Mouse (Mus musculus) lung, postnatal 10 days (tissue): Measurements from ENCODE around the gene Map3k1.

Experiments
- DNase-seq: peaks from one replicate; pipeline ENCODE4 v3.0.0; 2021

The Map3k1 gene

DNA sequence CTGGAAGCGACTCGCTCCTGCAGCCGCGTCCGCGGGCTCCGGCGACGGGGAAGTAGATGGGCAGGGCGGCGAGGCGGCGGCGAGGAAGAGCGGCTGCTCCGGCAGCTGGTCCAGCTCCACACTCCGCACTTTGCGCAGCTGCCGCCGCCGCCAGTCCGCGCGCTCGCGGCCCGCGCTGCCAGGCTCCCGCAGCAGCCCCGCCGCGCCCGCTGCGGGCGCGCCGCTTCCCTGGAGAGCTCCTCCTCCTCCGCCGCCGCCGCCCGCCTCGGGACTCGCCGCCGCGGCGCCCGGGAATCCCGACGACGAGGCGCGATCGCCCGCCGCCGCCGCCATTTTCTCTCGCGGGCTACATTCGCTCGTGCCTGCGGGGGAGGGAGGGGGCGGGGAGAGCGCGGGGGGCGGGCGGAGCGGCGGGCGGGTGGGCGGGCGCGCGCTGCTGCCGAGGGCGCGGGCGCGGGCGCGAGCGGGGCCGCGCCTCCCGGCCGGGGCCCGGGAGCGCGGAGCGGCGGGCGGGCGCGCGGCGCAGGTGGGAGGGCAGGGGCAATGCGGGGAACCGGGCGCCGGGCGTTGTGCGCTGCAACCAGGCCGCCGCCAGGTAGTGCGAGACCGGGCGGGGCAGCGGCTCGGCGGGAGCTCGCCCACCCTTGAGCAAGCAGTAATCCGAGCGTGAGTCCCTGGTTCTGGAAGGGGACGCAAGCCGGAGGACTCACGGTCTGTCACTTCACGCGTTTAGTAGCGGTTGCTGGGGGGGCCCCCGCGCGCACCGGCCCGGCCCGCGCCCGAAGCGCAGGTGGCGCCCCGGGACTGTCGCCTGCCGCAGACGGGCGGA is at the start of gene Map3k1:
Gene Map3k1, minus strand, starts transcription at position 357 of the 829 bp plus-strand sequence.
- peak; percentile 76 for DNase-seq

DNA sequence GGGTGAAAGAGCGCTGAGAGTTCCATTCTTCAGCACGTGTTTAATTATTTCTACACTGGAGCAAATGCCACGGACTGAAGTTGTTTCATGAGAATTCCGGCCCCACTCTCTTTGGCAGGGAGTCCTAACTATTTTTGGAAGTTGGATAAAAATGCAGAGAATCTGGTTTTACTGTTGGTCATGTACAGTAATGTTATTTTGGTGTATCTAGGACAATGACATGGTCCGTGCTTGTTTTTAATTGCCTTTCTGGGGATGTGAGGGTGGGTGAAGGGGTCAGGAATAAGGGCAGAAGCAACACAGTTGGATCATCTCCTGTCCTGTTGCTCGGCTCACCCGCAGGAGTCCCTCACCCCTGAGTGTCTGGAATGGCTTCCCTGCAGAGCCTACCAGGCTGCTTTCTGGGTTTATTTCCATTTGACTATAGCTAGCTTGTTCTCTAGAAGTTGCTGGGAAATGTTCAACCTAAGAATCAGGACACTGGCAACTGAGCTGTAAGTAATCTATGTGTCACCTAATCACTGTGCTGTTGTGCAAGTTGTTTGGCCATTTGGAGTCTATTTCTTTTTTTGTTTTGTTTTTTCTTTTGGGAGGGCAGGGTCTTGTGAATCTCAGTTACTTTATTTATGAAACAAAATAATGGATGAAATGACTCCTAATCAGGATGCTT is 48.1 kb upstream of the Map3k1 start:
- DNase-seq = peak; percentile 62

DNA sequence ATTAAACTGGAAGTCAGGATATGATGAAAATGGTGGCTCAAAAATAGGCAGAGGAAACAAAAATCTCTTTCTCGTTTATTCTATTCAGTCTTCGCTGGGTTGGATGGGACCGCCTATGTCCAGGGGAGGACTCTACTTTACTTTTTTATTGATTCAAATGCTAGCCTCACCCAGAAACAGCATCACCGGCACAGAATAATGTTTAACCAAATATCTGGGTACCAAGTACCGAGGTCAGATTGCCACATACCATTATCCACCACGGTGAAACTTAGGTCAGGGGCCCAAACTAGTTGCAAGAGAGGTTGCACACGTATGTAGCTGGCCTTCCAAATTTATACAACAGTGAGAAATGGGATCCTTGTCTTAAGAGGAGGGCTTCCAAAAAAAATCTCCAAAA is 47.4 kb upstream of the Map3k1 start:
- DNase-seq = no peak

DNA sequence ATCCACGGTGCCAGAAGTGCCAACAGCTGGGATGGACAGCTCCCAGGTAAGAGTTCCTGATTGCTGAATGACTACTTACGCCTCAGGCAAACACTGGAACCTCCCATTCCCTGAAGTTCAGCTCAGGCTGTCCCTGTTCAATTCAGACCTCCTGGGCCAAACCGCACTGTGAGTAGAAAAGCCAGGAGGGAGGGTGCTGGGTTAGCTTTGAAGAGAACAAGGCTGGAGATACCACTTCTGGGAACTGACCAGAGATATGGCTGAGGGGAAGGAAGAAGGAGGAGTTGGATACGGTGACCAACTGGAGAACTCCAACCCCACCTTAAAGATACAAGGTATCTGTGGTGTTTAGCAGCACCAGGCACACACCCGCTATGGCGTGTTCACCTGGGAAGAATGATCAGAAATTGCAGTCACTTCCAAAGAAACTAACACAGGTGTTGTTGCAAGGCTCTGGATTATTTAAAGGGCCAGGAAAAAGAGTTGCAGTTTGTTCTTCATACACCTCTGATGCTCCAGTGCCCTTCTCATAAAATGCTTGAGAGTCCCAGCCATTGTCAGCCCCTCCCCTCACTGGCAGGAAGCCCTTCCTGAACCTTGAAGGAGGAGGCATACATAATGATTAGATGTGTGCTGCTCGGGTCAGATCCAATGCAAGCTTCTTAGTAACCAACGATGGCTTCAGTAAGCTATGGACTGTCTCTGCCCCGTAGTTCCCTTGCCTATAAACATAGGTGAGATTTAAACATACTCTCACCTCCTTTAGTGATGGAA is 43.8 kb upstream of the Map3k1 start:
- DNase-seq = no peak

DNA sequence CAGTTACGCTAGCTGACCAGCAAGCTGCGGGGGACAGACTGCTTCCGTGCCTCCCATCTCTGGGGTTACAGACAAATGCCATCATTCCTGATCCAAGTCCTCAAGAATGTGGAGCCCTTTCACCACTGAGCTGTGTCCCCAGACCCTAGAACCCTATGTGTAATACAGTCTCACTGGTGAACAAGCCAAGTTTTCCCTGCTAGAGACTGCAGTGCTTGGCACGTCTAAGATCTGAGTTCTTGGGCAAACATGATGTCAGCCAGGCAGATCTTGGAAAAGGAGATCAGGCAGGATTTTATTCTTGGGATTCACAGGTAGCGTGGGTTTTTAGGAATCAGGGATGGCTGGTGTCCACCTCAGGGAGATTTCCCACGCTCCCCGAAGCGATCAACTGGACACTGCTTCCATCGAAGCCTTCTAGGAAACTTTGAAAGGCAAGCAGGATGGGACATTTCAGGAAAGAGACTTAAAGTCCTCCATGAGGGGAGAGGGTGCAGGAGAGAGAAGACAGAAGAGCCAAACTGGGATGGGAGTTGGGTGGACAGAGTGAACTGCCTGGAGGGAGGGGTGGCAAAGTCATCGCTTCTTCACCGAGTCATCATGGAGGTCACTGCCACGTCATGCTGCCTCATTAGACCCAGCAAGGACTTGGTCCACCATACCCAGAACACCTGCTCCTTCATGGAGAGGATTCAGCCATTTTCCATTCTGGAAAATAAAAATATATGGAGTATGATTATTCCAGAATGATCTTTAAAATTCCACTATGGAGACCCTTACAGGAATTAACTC is 41.4 kb upstream of the Map3k1 start:
- no peak for DNase-seq

DNA sequence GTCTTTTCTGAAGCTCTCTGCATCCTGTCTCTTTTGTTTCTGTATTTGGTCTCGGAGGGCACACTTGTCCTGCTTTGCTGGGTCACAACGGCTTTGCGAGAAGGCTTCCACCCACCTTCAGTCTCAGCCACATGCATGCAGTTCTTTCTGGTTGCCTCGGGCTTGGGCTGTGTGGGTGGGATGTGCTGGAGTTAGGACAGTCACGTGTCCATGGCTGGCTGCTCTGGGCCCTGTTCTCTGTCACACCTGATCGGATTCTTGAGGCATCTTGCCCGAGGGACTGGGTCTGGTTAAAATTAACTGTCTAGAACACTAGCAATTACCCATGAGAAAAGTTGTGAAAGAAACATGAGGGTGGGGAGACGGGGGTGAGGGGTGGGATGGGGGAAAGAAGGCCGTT is 36.7 kb upstream of the Map3k1 start:
- no peak for DNase-seq

DNA sequence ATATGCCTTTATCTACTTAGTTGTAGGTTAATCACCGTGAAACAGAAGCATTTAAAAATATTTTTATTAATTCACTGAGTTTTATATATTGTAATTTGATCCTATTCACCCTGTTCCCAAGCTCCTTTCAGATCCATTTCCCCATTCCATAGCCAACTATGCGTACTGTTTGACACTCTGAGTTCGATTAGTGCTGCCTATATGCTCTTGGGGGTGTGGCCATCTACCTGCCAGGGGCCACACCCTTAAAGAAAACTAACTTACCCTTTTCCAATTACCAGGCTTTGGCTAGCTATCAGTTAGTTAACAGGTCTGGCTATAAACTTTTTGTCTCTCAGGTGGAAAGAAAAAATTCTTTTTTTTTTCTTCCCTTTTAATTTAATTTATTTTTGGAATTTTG is 35.5 kb upstream of the Map3k1 start:
- no peak for DNase-seq

DNA sequence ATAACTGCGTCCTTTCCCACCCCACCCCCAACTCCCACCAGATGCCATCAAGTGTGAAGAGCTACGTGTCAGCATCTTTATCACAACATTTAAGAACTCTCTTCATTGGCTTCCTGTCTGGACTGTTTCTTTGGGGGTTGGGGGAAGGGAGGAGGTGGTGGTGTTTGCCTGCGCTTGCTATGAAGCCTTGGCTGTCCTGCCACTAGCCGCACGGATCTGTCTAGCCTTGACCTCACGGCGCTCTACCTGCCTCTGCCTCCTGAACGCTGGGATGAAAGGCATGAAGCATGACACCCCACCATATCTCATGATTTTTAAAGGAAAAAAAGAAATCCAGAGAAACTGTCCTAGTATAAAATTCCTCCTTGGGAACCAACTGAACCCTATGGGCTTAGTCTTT is 27.0 kb upstream of the Map3k1 start:
- no peak for DNase-seq

DNA sequence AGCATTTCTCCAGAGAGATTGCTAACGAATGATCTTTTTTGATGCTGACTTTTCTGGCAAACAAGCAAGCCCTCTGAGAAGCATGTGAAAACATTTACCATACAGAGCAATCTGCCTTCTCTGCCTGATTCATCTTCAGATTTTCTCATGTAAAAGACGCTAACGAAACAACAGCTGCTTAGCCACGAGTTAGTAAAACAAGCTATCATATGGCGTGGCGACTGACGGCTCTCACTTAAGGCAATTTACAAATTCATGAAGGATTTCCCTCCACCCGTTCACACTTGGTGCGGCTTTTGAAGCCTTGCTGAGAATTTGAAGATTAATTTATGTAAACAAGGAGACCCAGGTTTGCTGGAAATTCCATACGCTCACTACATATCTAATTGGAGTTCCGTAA is 25.8 kb upstream of the Map3k1 start:
- no peak for DNase-seq

DNA sequence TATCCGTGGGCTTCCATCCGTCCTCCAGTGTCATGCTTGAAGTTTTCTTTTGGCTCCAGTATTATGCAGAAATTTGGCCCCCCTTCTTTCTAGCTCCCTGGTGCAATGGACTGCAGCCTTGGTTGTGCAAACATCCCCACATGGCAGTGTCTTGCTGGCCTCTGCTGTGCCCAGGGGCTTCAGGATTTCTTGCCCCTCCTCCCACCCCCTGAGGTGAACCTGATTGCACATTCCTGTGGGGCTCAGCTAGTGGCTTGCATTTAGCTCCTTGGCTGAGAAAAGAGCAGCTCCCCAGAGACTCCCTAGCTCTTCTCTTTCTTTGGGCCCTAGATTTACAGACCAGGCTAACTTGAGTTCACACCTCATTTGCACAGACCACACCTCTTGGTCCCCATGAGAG is 20.7 kb upstream of the Map3k1 start:
- no peak for DNase-seq

DNA sequence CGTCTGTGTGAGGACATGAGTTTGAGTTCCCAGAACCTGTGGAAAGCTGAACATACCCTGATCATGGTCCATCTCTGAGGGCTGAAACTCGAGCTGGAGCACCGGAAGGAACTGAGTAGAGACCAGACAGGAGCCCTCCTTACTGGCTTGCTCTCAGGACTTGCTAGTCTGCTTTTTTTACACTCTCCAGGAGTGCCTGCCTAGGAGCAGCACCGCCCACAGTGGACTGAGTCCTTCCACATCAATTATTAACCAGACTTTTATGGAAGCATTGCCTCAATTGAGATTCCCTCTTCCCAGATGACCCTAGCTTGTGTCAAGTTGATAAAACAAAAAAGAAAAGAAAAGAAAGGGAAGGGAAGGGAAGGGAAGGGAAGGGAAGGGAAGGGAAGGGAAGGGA is 18.7 kb upstream of the Map3k1 start:
- DNase-seq = no peak

DNA sequence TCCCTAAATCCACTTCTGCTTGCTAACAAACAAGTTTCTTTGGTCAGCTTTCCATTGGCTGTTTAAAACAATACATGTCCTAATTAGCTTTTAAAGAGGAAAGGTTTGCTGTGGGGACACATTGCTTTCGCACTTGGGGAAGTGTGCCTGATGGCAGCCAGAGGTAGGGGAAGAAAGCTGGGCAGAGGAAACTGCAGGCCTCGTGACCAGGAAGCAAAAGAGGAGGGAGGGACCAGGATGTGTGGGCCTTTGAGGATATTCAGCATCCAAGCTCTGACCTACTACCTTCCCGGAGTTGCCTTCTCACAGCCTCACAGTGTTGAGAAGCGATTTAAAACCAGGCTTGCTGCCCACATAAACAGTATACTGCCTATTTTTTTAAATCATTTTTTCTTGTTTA is 15.4 kb upstream of the Map3k1 start:
- DNase-seq = no peak

DNA sequence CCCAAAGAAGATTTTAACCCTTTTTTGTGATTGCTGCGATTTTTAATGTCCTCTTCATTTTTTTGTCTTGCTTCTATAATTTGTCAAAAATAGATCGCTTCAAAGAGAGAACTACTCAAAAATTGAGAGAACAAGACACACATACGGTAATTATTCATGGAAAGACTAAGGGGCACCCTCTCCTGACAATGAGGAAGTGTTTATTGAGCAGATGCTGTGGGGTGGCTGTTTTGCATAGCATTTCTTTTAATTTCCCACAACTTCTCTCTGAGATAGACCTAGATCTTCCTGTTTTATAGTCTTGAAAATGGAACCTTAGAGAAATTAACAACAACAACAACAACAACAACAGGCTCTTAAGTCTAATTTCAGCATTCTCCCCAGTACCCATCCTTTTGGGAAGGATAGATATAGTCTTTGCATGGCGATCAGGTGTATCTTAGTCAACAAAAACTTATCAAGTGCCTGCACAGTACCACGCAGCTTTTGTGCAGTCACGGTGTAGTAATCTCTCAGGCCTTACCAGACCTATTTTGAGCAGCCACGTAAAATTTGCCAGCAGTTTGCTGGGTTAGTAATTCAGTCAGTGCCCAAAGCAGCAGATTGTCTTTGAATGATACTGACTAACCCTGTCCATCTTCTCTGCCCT is 13.1 kb upstream of the Map3k1 start:
- no peak for DNase-seq

DNA sequence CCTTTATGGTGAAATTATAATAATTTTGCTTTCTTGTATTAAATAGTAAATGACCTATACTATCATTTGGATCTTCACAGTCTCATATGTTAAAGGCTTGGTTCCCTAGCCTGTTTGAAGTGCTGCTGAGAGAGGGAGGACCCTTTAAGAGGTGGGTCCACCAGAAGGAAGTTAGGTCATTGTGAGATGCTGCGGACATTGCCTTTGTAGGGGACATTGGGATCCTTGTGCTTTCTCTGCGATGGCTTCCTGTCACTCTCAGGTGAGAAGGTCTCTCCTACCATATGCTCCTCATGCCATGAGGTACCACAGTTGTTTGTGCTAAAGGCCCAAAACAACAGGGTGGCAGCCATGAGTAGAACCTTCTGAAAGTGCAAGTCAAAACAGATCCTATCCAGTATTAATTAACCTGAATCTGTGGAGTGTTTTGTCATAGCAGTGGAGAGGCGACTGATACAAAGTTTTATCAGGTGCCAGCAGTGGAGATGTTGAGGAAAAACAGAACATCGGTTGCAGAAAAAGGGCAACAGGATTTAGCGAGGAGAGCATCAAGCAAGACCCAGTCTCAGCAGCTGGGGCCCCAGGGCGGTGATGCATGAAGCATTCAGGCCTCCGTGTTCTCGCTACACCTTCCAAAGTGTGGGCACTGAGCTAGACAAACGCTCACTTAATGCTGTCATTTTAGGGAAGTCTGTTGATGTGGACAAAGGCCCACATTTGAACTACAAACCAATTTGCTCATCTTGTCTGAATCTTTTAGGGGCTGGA is 11.0 kb upstream of the Map3k1 start:
- DNase-seq = no peak

DNA sequence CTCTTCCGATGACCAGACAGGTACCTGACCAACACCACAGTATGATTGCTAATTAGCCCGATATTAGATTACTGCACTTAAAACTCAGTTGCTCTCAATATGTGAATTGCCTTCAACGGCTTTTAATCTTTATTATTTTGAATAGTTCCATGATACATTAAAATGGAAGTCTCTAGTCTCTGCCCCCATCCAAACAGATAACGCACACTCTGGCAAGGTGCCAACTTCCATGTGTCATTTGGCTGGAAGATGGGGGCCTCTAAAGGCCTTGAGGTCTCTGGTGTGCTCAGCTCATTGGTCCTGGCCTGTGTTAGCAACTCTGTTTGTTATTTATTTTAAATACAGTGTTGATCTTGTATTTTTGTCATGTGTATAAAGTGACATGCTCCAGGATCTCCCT is 10.3 kb upstream of the Map3k1 start:
- DNase-seq = no peak

DNA sequence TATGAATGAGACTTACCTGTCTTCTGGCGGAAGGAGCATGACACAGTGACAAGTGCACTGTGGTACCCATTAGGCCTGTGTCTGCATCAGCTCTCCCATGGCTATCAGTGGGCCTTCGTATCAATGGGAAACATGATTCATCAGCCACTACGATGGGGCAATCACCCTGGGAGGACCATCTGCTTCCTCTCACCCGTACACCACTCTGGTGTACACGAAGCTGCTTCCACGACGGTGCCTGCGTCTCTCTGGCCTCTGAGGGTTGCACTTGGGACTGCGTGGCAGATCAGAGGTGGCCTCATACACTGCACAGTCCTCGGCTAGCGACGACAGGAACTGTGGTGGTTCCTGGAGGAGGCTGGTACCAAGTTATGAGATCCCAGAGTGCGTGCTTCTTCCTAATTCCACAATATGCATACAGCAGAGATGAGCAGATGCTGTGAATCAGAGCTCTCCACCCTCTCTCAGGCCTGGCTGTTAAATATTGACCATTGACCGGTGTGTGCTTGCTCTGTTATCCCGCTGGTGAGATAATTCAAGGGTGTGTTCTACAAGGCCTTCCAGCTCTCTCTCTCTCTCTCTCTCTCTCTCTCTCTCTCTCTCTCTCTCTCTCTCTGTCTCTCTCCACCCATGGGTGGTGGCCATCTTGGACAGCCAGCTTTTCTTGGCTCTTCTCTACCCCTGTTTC is 9.6 kb upstream of the Map3k1 start:
- DNase-seq = no peak

DNA sequence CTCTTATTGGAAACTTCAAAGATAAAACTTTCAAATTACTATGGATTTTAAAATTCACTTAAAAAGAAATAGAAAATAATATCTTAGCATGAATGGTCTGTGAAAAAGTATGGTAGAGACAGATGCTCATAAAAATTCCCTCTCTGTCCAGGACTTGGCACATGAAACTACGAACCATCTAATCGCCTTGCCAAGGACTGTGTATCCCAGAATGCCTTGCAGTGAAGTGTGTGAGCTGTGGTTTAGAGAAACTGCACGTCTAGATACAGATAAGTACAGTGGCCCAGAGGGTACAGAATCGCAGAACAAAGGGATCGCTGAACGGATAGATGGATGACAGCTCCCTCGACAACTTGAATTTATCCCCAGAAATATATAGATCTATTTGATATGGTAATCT is 9.0 kb upstream of the Map3k1 start:
- no peak for DNase-seq

DNA sequence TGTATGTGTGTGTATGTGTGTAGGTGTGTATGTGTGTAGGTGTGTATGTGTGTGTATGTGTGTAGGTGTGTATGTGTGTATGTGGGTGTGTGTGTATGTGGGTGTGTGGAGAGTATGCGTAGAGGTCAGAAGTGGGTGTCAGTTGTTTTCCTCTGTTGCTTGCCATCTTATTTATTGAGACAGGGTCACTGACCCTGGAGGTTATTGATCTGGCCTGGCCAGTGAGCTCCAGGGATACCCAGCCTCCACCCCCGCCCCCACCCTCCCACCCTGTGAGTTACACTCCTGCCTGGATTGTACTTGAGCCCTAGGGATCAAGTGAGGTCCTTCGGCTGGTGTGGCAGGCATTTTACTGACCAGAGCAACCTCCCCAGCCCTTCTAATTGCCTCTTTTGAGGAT is 7.6 kb upstream of the Map3k1 start:
- DNase-seq = no peak

DNA sequence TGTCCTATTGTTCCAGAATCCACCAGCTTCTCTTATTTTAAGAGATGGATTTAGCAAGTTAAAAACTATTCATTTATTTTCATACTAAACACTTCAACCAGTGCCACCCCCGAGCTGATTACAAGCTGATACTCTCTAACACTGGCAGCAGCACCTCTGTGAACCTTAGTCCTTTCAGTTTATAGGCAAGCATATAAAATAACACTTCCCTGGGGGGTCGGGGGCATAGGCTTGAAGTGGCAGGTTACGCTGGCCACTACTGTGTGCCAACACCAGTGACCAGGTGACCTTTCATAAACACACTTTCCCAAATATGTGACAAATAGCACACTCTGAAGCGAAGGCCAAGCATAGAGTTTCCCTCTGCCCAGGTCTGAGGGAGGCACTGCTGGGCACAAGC is 6.7 kb upstream of the Map3k1 start:
- no peak for DNase-seq

DNA sequence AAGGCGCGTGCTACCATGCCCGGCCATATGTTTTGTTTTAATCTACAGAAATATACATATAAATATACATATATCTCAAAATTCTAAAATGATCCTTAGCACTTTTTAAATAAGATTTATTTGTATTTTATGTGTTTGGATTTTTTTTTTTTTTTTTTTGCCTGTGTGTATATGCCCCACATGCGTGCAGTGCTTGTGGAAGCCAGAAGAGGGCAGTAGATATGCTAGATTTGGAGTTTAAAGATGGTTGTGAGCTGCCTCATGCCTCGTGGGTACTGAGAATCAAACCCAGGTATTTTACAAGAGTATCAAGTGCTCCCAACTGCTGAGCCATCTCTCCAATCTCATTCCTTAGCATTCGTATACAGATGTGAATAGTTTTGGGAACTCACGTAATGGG is 6.2 kb upstream of the Map3k1 start:
- DNase-seq = no peak

DNA sequence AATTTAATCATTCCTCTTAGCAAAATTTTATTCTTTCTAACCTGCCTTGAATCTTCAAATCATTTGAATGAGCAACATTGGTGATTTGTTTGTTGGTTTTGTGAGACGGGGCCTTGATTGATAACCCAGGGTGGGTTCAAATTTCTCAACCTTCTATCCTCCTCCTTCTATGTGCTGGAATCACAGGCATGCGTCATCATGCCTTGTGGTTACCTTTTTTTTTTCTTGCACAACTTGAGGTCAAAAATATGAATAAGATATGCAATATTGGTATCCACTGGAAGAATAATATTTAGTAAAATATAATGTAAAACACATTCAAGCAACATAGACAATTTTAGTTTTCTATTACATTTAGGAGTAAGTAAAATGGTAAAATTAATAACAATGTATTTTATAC is 3.9 kb upstream of the Map3k1 start:
- no peak for DNase-seq
